In genomic region chr3:138231531-138231930, GRCm38 (mm10) we compare ENCODE assay signal across 38 mouse cellular contexts. TPM values are rescaled to one million over a fixed set of nuclear protein-coding genes. Genes with fewer than 3 reads are reported as not detected.
"Had no signal": no experiment of that assay in that cellular context is flagged by ENCODE, and none has a peak within 500 bp of the region (broad histone marks: within the 10 kb centered on the region; RNA-seq: fewer than 3 reads in every experiment).

No protein-coding gene starts in this region.

- ATAC-seq: forebrain, embryonic 13.5 days; forebrain, embryonic 14.5 days; forebrain, embryonic 15.5 days; forebrain, embryonic 16.5 days; forebrain, postnatal 0 days had no signal

- H3K4me2 ChIP-seq: embryonic facial prominence, embryonic 12.5 days; embryonic facial prominence, embryonic 13.5 days; embryonic facial prominence, embryonic 15.5 days; forebrain, embryonic 12.5 days; forebrain, embryonic 13.5 days; forebrain, embryonic 15.5 days had no signal

- H3K9me3 ChIP-seq: embryonic facial prominence, embryonic 10.5 days; embryonic facial prominence, embryonic 12.5 days; embryonic facial prominence, embryonic 13.5 days; embryonic facial prominence, embryonic 15.5 days; forebrain, embryonic 10.5 days; forebrain, embryonic 12.5 days; forebrain, embryonic 13.5 days; forebrain, embryonic 15.5 days had no signal

- H3K27me3 ChIP-seq: embryonic facial prominence, embryonic 12.5 days; embryonic facial prominence, embryonic 13.5 days; embryonic facial prominence, embryonic 15.5 days; forebrain, embryonic 12.5 days; forebrain, embryonic 13.5 days; forebrain, embryonic 15.5 days had no signal

- H3K4me1 ChIP-seq: embryonic facial prominence, embryonic 10.5 days; embryonic facial prominence, embryonic 12.5 days; embryonic facial prominence, embryonic 15.5 days; forebrain, embryonic 10.5 days; forebrain, embryonic 12.5 days; forebrain, embryonic 13.5 days; forebrain, embryonic 15.5 days had no signal

- H3K4me3 ChIP-seq: embryonic facial prominence, embryonic 10.5 days; embryonic facial prominence, embryonic 12.5 days; embryonic facial prominence, embryonic 13.5 days; embryonic facial prominence, embryonic 15.5 days; erythroblast, embryonic 14.5 days; forebrain, embryonic 10.5 days; forebrain, embryonic 12.5 days; forebrain, embryonic 13.5 days; forebrain, embryonic 15.5 days; gastrocnemius, adult 2 months; heart, adult 2 months had no signal

- DNase-seq: cerebellum, adult 2 months; cerebellum, adult 8-10 months; cerebellum, adult 9-10 months; cerebellum, adult 9-11 months; cerebellum, postnatal 10 days; cerebellum, postnatal 14 days; cerebellum, postnatal 25 days; cerebellum, postnatal 36 days; embryo, embryonic 11 days; forebrain, postnatal 0 days; gastrocnemius, adult 2 months; gastrocnemius, postnatal 10 days; gastrocnemius, postnatal 14 days; gastrocnemius, postnatal 25 days; gastrocnemius, postnatal 36 days; heart, adult 18-20 months; heart, adult 2 months had no signal

- H3K27ac ChIP-seq: embryonic facial prominence, embryonic 10.5 days; embryonic facial prominence, embryonic 12.5 days; embryonic facial prominence, embryonic 13.5 days; forebrain, embryonic 10.5 days; forebrain, embryonic 12.5 days; forebrain, embryonic 13.5 days; forebrain, embryonic 15.5 days; gastrocnemius, adult 2 months; heart, adult 2 months had no signal

- H3K9ac ChIP-seq: embryonic facial prominence, embryonic 12.5 days; embryonic facial prominence, embryonic 13.5 days; embryonic facial prominence, embryonic 15.5 days; forebrain, embryonic 12.5 days; forebrain, embryonic 13.5 days; forebrain, embryonic 15.5 days; forebrain, postnatal 0 days had no signal

- H3K36me3 ChIP-seq: embryonic facial prominence, embryonic 10.5 days; embryonic facial prominence, embryonic 12.5 days; embryonic facial prominence, embryonic 13.5 days; embryonic facial prominence, embryonic 15.5 days; forebrain, embryonic 10.5 days; forebrain, embryonic 12.5 days; forebrain, embryonic 15.5 days had no signal

RNA-seq across cellular contexts. Expression of gene Adh7, which starts 14.0 kb away (rescaled TPM):
- total RNA-seq: common myeloid progenitor, adult 5-6 weeks; granulocyte monocyte progenitor cell, adult 5-6 weeks had no signal
- polyA plus RNA-seq: cerebellum, adult 2 months; embryonic facial prominence, embryonic 10.5 days; embryonic facial prominence, embryonic 11.5 days; erythroblast, embryonic 14.5 days; forebrain, embryonic 10.5 days; forebrain, embryonic 12.5 days; forebrain, embryonic 13.5 days had no signal

RNA-seq across cellular contexts. Expression of gene Adh1, which starts 29.3 kb away (rescaled TPM):
- total RNA-seq: common myeloid progenitor, adult 5-6 weeks; granulocyte monocyte progenitor cell, adult 5-6 weeks had no signal
- polyA plus RNA-seq: embryonic facial prominence, embryonic 10.5 days; embryonic facial prominence, embryonic 11.5 days; erythroblast, embryonic 14.5 days had no signal

RNA-seq across cellular contexts. Expression of gene 4930579F01Rik, which starts 37.9 kb away (rescaled TPM):
- total RNA-seq: common myeloid progenitor, adult 5-6 weeks; forebrain, postnatal 0 days; gastrocnemius, adult 18-20 months; gastrocnemius, adult 2 months; gastrocnemius, adult 8-10 months; gastrocnemius, postnatal 10 days; gastrocnemius, postnatal 14 days; gastrocnemius, postnatal 25 days; gastrocnemius, postnatal 36 days; gastrocnemius, postnatal 4 days; granulocyte monocyte progenitor cell, adult 5-6 weeks; heart, adult 18-20 months; heart, adult 2 months had no signal
- polyA plus RNA-seq: cerebellum, adult 2 months; cortical plate, adult 2 months; embryonic facial prominence, embryonic 10.5 days; embryonic facial prominence, embryonic 11.5 days; embryonic facial prominence, embryonic 14.5 days; erythroblast, embryonic 14.5 days; forebrain, embryonic 10.5 days; forebrain, embryonic 11.5 days; forebrain, embryonic 12.5 days; forebrain, embryonic 13.5 days; forebrain, embryonic 14.5 days; forebrain, embryonic 15.5 days; forebrain, embryonic 16.5 days; forebrain, postnatal 0 days; frontal cortex, adult 2 months had no signal
